Mouse (Mus musculus) liver, embryonic 14.5 days (tissue): ENCODE measurements around the gene Gas7. TPM values are rescaled to one million over a fixed set of nuclear protein-coding genes. Genes with fewer than 3 reads are reported as not detected.

Experiments used
- ATAC-seq: fragments of 200-750 bp; cut with Nextera tagmentation; 2 replicates; pipeline ENCODE4 v1.8.0; 2017; ENCODE audit warnings: moderate number of reproducible peaks, mild to moderate bottlenecking, moderate library complexity; ENCODE audit not compliant: insufficient read depth
- DNase-seq, 3 experiments: peaks; one replicate each; pipeline ENCODE4 v3.0.0-alpha.2; 2012 to 2013; ENCODE audit warnings: low read depth in 3 of 3, low spot score in 3 of 3
- H3K27ac ChIP-seq: fragments of 300-500 bp; sonication (generic); 2 replicates; pipeline ENCODE4 v1.5.1; 2014; ENCODE audit warnings: moderate library complexity, mild to moderate bottlenecking, control low read depth, inconsistent platforms
- H3K27me3 ChIP-seq: fragments of 300-500 bp; sonication (generic); 2 replicates; pipeline ENCODE4 v1.6.1; 2014; ENCODE audit warnings: mild to moderate bottlenecking, low read length, moderate library complexity; ENCODE audit not compliant: control insufficient read depth, insufficient read depth
- H3K36me3 ChIP-seq: fragments of 300-500 bp; sonication (generic); replicated peaks from 2 replicates; pipeline ENCODE4 v1.6.1; 2014; ENCODE audit warnings: low read depth; ENCODE audit not compliant: control insufficient read depth, insufficient read depth
- H3K4me1 ChIP-seq, 2 experiments: fragments of 200-500 bp in 1 of 2; fragments of 300-500 bp in 1 of 2; sonication (generic) in 1 of 2; replicated peaks; 2 replicates each; pipeline ENCODE4 v1.6.1; 2012 to 2014; ENCODE audit warnings: antibody characterized with exemption in 1 of 2, inconsistent platforms in 1 of 2, low read length in 1 of 2; ENCODE audit not compliant: control insufficient read depth in 2 of 2, insufficient read depth in 2 of 2
- H3K4me2 ChIP-seq: fragments of 300-500 bp; sonication (generic); 2 replicates; pipeline ENCODE4 v1.6.1; 2014; ENCODE audit warnings: low read depth, mild to moderate bottlenecking, control low read depth, moderate library complexity
- H3K4me3 ChIP-seq, 2 experiments: fragments of 200-500 bp in 1 of 2; fragments of 300-500 bp in 1 of 2; sonication (generic) in 1 of 2; 2 replicates each; pipeline ENCODE4 v1.5.1; 2012 to 2014; ENCODE audit warnings: low read depth in 2 of 2, low read length in 2 of 2, mild to moderate bottlenecking in 2 of 2, control low read depth in 1 of 2, inconsistent platforms in 1 of 2, moderate library complexity in 1 of 2; ENCODE audit not compliant: insufficient read depth in 1 of 2
- H3K9ac ChIP-seq: fragments of 300-500 bp; sonication (generic); replicated peaks from 2 replicates; pipeline ENCODE4 v1.6.1; 2014; ENCODE audit warnings: mild to moderate bottlenecking, control low read depth, moderate library complexity
- H3K9me3 ChIP-seq: fragments of 300-500 bp; sonication (generic); 2 replicates; pipeline ENCODE4 v1.6.1; 2016; ENCODE audit warnings: low read length, mixed read lengths; ENCODE audit not compliant: control insufficient read depth
- CTCF ChIP-seq: IDR thresholded peaks from 2 replicates; pipeline ENCODE4 v1.5.1; 2016; ENCODE audit warnings: antibody characterized with exemption, low read depth, control low read depth
- EP300 ChIP-seq: IDR thresholded peaks from 2 replicates; pipeline ENCODE4 v1.6.1; 2016; ENCODE audit warnings: antibody characterized with exemption, low read depth
- WGBS: fragments of 180-500 bp; shearing (Covaris S2); extraction: QIAGEN DNeasy Blood & Tissue Kit; methylation state at CpG from one replicate; pipeline ENCODE4 v1.1.7; 2014; ENCODE audit not compliant: insufficient replicate concordance; 5-methylcytosine and 5-hydroxymethylcytosine counted together
- polyA plus RNA-seq, 2 experiments: library from polyadenylated mRNA; depleted of rRNA in 1 of 2; stranded (reverse) in 1 of 2; unstranded in 1 of 2; fragments of >200 nt; fragmentation: Nextera tagmentation in 1 of 2; extraction: Ambion mirVana in 1 of 2; gene quantifications; 2 replicates each; pipeline versions ENCODE4 v1.2.1 to v1.2.3; 2012 to 2014

Gas7 gene
- polyA plus RNA-seq, 2 experiments = 0.49 to 1.1 TPM

DNA sequence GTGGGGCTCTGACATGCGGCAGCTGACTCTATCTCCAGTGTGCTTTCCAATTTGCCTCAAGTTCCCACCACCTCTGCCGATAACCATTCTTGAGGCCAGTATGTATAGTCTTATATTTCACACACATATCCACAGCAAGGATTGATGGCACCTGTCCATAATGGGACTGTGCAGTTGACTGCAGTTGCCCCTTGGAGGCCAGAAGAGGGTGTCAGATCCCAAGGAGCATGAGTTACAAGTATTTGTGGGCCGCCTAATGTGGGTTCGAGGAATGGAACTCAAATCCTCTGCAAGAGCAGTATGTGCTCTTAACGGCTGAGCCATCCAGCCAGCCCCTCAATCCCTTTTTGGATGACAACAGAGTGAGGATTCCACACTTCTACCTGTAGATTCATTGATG lies 119.1 kb downstream of the Gas7 start:
- Histone ChIP-seq H3K36me3 (no peaks in the 10 kb centered on the region), H3K27ac (no peak overlapping the region), H3K9me3 (no peaks in the 10 kb centered on the region), H3K9ac (no peak overlapping the region), H3K4me1 (peaks cover 0 to 7% of the 10 kb centered on the region in 2 experiments; a peak in 2 of 4 replicates), H3K27me3 (no peaks in the 10 kb centered on the region), H3K4me2 (no peak overlapping the region), H3K4me3 (no peak overlapping the region)
- ATAC-seq (no peak), DNase-seq (no peak)
- 62% methylated on average over 5 of the region's 5 CpGs for WGBS
- no peak for TF ChIP-seq EP300
- TF ChIP-seq CTCF = no peak

- WGBS = 38% methylated on average over 5 of the region's 5 CpGs
- ATAC-seq = no peak
- TF ChIP-seq CTCF (no peak), EP300 (no peak)
Observed at GRCm38 (mm10) chr11:67577472-67577871, 122.2 kb downstream of the Gas7 start.

DNA sequence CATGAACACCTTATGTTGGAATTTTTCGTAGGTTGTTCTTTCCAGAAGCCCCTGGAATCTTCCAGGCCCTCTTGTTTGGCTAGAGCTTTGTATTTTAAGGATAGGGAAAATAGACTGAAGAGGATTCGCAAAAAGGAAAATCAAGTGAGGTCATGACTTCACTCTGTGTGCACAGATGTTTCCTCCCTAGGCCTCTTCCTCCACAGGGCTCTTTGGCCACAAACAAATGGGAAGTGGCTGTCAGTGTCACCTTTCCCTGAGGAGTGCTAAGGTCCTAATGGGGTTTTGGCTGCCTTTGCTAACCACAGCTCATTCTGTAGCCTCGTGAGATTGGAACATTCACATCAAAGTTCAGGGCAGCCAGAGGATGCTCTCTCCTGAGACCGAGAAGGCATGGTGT lies 122.8 kb downstream of the Gas7 start:
- TF ChIP-seq CTCF (no peak), EP300 (no peak)
- no peaks in the 10 kb centered on the region for H3K9me3 ChIP-seq
- no peak for ATAC-seq
- H3K4me1 ChIP-seq = peaks cover 0 to 11% of the 10 kb centered on the region in 2 experiments; a peak in 2 of 4 replicates
- WGBS = 18% methylated on average over 4 of the region's 4 CpGs
- no peaks in the 10 kb centered on the region for H3K27me3 ChIP-seq
- H3K4me2 ChIP-seq = no peak overlapping the region
- H3K9ac ChIP-seq = no peak overlapping the region
- no peaks in the 10 kb centered on the region for H3K36me3 ChIP-seq
- no peak overlapping the region for H3K4me3 ChIP-seq
- no peak overlapping the region for H3K27ac ChIP-seq
- no peak for DNase-seq

More at GRCm38 (mm10) chr11:67577472-67577871, 122.2 kb downstream of the Gas7 start:
- Histone ChIP-seq H3K4me2 (no peak overlapping the region), H3K36me3 (no peaks in the 10 kb centered on the region), H3K4me3 (no peak overlapping the region), H3K27ac (no peak overlapping the region), H3K9me3 (no peaks in the 10 kb centered on the region), H3K27me3 (no peaks in the 10 kb centered on the region), H3K4me1 (peaks cover 0 to 11% of the 10 kb centered on the region in 2 experiments; a peak in 2 of 4 replicates), H3K9ac (no peak overlapping the region)
- no peak for DNase-seq

DNA sequence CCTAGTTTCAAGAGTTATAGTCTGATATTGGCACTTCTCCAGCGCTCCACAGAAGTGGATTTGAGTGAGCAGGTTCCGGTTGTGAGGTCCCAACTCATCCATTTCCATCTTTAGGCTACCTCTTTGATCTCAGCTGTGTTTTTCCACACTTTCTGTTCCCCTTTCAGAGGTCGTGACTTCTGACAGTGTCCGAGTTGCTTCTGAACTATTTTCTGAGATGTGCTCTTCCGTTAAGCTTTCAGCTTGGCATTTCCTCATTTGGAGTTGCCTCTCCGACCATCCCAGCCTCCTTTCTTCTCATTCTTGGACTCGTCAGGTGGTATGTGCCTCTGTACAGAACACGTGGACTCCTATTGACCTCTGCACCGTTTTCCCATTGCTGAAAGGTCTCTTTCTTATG lies 123.9 kb downstream of the Gas7 start:
- Histone ChIP-seq H3K4me3 (no peak overlapping the region), H3K4me1 (peaks cover 0 to 11% of the 10 kb centered on the region in 2 experiments; a peak in 2 of 4 replicates), H3K9me3 (no peaks in the 10 kb centered on the region), H3K36me3 (no peaks in the 10 kb centered on the region), H3K4me2 (no peak overlapping the region), H3K27me3 (no peaks in the 10 kb centered on the region), H3K9ac (no peak overlapping the region), H3K27ac (no peak overlapping the region)
- WGBS = 31% methylated on average over 9 of the region's 9 CpGs
- no peak for ATAC-seq
- DNase-seq = no peak
- TF ChIP-seq EP300 (no peak), CTCF (no peak)

DNA sequence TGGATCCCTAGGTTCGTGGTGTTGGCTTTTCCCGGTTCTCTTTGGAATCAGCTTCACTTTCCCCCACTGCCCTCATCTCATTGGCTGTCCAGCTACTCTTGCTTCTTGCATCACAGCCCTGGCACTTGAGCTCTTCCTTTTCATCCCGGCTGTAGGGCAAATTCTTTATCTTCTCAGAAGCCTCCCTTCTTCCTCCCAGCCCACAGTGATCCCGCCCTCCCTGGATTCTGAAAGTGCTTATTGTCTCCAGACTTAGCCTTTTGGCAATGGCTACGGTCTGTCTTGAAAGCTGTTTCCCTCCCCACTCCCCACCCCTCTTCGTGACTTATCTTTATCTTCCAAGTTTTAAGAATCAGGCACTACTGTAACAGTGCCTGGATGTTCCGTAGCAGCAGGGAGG lies 126.3 kb downstream of the Gas7 start:
- WGBS = 46% methylated on average over 7 of the region's 7 CpGs

More for the DNA sequence above, 126.3 kb downstream of the Gas7 start:
- ATAC-seq (no peak), DNase-seq (no peak)
- Histone ChIP-seq H3K27me3 (no peaks in the 10 kb centered on the region), H3K4me3 (no peak overlapping the region), H3K27ac (no peak overlapping the region), H3K36me3 (no peaks in the 10 kb centered on the region), H3K9me3 (no peaks in the 10 kb centered on the region), H3K4me1 (peaks cover 0 to 11% of the 10 kb centered on the region in 2 experiments; a peak in 2 of 4 replicates), H3K4me2 (no peak overlapping the region), H3K9ac (no peak overlapping the region)
- TF ChIP-seq EP300 (no peak), CTCF (no peak)
